Mouse (Mus musculus) intestine, postnatal 0 days (tissue): Measurements from ENCODE around the gene Aqp12. TPM values are rescaled to one million over a fixed set of nuclear protein-coding genes. Genes with fewer than 3 reads are reported as not detected.

ENCODE experiments used
- ATAC-seq: fragments of 200-750 bp; cut with Nextera tagmentation; 2 replicates; pipeline ENCODE4 v1.8.0; 2017; ENCODE audit warnings: mild to moderate bottlenecking, moderate TSS enrichment, moderate library complexity
- H3K27ac ChIP-seq: fragments of 300-500 bp; sonication (generic); 2 replicates; pipeline ENCODE4 v1.5.1; 2014; ENCODE audit warnings: mild to moderate bottlenecking, low read depth, low read length, moderate library complexity
- H3K27me3 ChIP-seq: fragments of 300-500 bp; sonication (generic); replicated peaks from 2 replicates; pipeline ENCODE4 v1.6.1; 2014; ENCODE audit warnings: low read length, mixed read lengths; ENCODE audit not compliant: control insufficient read depth, insufficient read depth
- H3K36me3 ChIP-seq: fragments of 300-500 bp; sonication (generic); 2 replicates; pipeline ENCODE4 v1.6.1; 2014; ENCODE audit warnings: mild to moderate bottlenecking, moderate library complexity; ENCODE audit not compliant: control insufficient read depth, insufficient read depth
- H3K4me1 ChIP-seq: fragments of 300-500 bp; sonication (generic); replicated peaks from 2 replicates; pipeline ENCODE4 v1.6.1; 2014; ENCODE audit warnings: antibody characterized with exemption, low read length, mixed read lengths; ENCODE audit not compliant: control insufficient read depth, insufficient read depth
- H3K4me2 ChIP-seq: fragments of 300-500 bp; sonication (generic); replicated peaks from 2 replicates; pipeline ENCODE4 v1.6.1; 2014; ENCODE audit warnings: low read depth, mild to moderate bottlenecking, moderate library complexity
- H3K4me3 ChIP-seq: fragments of 300-500 bp; sonication (generic); 2 replicates; pipeline ENCODE4 v1.5.1; 2014; ENCODE audit warnings: low read depth, low read length
- H3K9ac ChIP-seq: fragments of 300-500 bp; sonication (generic); 2 replicates; pipeline ENCODE4 v1.6.1; 2014; ENCODE audit warnings: mild to moderate bottlenecking, low read depth, low read length
- H3K9me3 ChIP-seq: fragments of 300-500 bp; sonication (generic); 2 replicates; pipeline ENCODE4 v1.6.1; 2016; ENCODE audit warnings: mixed run types; ENCODE audit not compliant: control insufficient read depth
- CTCF ChIP-seq: sonication (generic); IDR thresholded peaks from 2 replicates; pipeline ENCODE4 v1.5.1; 2016; ENCODE audit warnings: low read depth, mild to moderate bottlenecking, control low read depth, antibody characterized with exemption, moderate library complexity
- WGBS: fragments of 180-500 bp; shearing (Covaris S2); extraction: QIAGEN DNeasy Blood & Tissue Kit; methylation state at CpG from one replicate; pipeline ENCODE4 v1.1.7; 2014; 5-methylcytosine and 5-hydroxymethylcytosine counted together
- polyA plus RNA-seq: library from polyadenylated mRNA; unstranded; fragments of >200 nt; fragmentation: Nextera tagmentation; extraction: Ambion mirVana; gene quantifications from 2 replicates; pipeline ENCODE4 v1.2.1, GENCODE M21; 2015

Aqp12 gene
- polyA plus RNA-seq, 1 experiment from 2014 or later: 0.17 TPM

DNA sequence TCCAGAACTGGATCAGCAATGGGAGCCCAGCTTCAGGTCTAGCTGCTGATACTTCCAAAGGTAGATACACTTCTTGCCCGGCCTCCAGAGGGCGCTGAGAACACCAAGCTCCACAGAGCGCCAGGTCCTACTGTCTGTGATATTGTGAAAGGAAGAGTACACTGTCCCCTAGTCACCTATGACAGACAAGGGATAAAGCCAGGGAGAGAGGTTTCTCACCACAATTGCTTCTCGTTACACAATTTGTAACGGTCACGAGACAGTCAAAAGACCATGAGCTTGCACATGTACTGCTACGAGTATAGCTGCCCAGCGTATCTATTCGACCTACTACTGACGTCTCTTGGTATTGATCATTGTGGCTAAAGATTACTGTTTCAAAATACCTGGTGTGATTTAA lies 23.3 kb downstream of the Aqp12 start:
- H3K36me3 ChIP-seq: no peaks in the 10 kb centered on the region
- no peaks in the 10 kb centered on the region for H3K4me1 ChIP-seq
- no peak overlapping the region for H3K9ac ChIP-seq
- H3K9me3 ChIP-seq: no peaks in the 10 kb centered on the region
- no peak for ATAC-seq
- H3K27me3 ChIP-seq: no peaks in the 10 kb centered on the region
- WGBS: 91% methylated on average over 10 of the region's 10 CpGs
- H3K4me2 ChIP-seq: no peak overlapping the region
- peak; percentile 23; the same call in 1 of the 2 replicates for TF ChIP-seq CTCF
- H3K27ac ChIP-seq: no peak overlapping the region
- H3K4me3 ChIP-seq: no peak overlapping the region

GRCm38 (mm10) chr1:93030060-93030459 lies 23.9 kb downstream of the Aqp12 start:
- no peak overlapping the region for H3K4me2 ChIP-seq
- H3K9ac ChIP-seq: no peak overlapping the region
- no peak for ATAC-seq
- no peak for TF ChIP-seq CTCF
- H3K36me3 ChIP-seq: no peaks in the 10 kb centered on the region
- H3K9me3 ChIP-seq: no peaks in the 10 kb centered on the region
- H3K4me3 ChIP-seq: no peak overlapping the region
- no peak overlapping the region for H3K27ac ChIP-seq
- H3K27me3 ChIP-seq: no peaks in the 10 kb centered on the region
- H3K4me1 ChIP-seq: no peaks in the 10 kb centered on the region
- WGBS: 55% methylated on average over 2 of the region's 2 CpGs

- no peaks in the 10 kb centered on the region for H3K4me1 ChIP-seq
- H3K4me2 ChIP-seq: no peak overlapping the region
- H3K4me3 ChIP-seq: no peak overlapping the region
- 79% methylated on average over 3 of the region's 3 CpGs for WGBS
- no peak overlapping the region for H3K27ac ChIP-seq
- no peak overlapping the region for H3K9ac ChIP-seq
- no peak for ATAC-seq
- no peaks in the 10 kb centered on the region for H3K9me3 ChIP-seq
- H3K27me3 ChIP-seq: no peaks in the 10 kb centered on the region
- TF ChIP-seq CTCF: no peak
- no peaks in the 10 kb centered on the region for H3K36me3 ChIP-seq
These were observed 25.1 kb downstream of the Aqp12 start for GRCm38 (mm10) chr1:93031199-93031598.

DNA sequence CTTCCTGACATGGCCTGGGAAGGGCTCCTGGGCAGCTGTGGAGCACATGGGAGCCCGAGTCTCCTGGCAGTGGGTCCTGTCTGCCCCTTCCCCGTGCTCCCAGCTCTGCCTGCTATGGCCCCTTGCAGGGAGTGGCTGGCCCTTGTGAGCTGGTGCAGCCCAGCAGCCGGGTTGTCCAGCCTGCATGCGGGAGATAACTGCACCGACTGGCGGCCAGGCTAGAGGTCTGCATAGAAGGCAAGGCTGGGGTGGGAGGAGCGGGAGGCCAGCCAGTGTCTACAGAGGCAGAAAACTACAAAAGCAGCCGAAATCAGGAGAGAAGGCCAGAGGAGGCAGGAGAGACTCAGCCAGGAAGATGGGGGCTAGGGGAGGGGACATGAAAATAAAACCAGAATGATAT lies 27.9 kb downstream of the Aqp12 start:
- TF ChIP-seq CTCF: no peak
- Histone ChIP-seq H3K4me1 (no peaks in the 10 kb centered on the region), H3K36me3 (no peaks in the 10 kb centered on the region), H3K9me3 (no peaks in the 10 kb centered on the region), H3K27ac (no peak overlapping the region), H3K4me3 (no peak overlapping the region), H3K4me2 (no peak overlapping the region), H3K27me3 (no peaks in the 10 kb centered on the region), H3K9ac (no peak overlapping the region)
- no peak for ATAC-seq
- 43% methylated on average over 7 of the region's 8 CpGs for WGBS

DNA sequence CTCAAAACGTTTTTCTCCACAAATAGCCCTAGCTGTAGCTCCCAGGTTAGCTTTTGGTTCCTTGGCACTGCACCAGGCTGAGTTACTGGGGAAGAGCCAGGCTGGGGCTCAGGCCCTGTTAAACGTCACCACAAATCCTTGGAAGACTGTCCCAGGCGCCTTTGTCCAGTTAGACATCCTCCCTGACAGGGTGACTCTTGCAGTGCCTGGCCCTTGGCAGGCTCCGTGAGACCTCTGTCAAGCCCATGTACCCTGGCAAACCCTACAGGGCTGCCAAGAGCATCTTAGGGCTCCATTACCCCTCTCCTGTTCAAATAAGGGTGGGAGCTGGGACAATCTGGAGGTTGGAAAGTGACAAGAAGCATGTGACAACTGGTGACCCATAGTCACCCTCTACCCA lies 29.8 kb downstream of the Aqp12 start:
- TF ChIP-seq CTCF: no peak

DNA sequence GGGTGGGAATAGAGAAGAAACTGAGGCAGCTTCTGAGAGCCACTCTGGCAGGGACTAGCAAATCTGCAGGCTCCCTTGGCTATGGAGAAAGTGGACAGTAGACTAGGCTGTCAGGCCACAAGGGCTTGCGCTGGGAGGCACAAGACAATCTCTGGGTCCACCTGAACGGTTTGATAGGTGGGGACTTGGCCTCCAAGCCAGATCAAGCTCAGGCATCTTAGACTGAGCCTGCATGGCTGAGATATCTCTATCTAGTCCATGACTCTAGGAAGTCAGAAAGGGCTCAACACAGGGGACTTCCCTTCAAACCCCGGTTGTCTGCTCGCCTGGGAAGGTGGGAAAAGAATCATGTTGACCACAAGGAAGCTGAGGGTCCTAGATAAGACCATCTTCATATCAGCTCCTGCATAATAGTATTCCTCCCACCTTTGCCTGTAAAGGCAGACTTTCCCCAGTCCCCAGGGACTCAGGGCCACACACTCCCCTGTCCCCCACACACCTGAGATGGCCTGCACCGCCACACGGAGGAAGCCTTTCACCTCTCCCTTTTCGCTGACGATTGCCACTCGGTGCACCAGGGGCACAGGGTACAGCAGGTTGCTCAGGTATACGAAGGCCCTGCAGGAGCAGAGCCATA lies 40.1 kb downstream of the Aqp12 start:
- Histone ChIP-seq H3K36me3 (no peaks in the 10 kb centered on the region), H3K27me3 (no peaks in the 10 kb centered on the region), H3K4me1 (no peaks in the 10 kb centered on the region), H3K9me3 (no peaks in the 10 kb centered on the region), H3K9ac (no peak overlapping the region), H3K4me3 (no peak overlapping the region), H3K27ac (no peak overlapping the region), H3K4me2 (no peak overlapping the region)
- no peak for TF ChIP-seq CTCF
- ATAC-seq: no peak
- WGBS: 79% methylated on average over 10 of the region's 10 CpGs

More for the DNA sequence above, 29.8 kb downstream of the Aqp12 start:
- Histone ChIP-seq H3K4me3 (no peak overlapping the region), H3K4me1 (no peaks in the 10 kb centered on the region), H3K4me2 (no peak overlapping the region), H3K27ac (no peak overlapping the region), H3K9me3 (no peaks in the 10 kb centered on the region), H3K27me3 (no peaks in the 10 kb centered on the region), H3K9ac (no peak overlapping the region), H3K36me3 (no peaks in the 10 kb centered on the region)
- 70% methylated on average over 4 of the region's 4 CpGs for WGBS
- no peak for ATAC-seq

DNA sequence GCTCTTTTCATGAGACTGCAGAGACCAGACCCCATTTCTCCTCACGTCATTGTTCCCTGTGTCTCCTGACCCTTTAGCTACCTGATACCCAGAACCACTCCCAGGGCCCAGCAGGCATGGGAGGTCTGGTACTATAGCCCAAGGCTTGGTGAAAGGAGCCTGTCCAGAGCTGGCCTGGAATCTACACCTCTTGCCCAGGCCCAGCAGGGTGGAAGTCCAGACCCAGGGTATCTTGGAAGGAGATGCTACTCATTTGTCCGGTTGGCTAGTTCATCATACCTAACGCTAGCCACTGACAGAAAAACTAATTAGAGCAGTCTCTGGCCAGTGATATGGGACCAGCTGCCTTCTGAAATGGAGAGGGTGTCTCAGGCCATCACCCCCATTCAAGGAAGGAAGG lies 43.9 kb downstream of the Aqp12 start:
- Histone ChIP-seq H3K4me2 (no peak overlapping the region), H3K9me3 (no peaks in the 10 kb centered on the region), H3K9ac (no peak overlapping the region), H3K4me1 (no peaks in the 10 kb centered on the region), H3K36me3 (no peaks in the 10 kb centered on the region), H3K27me3 (no peaks in the 10 kb centered on the region), H3K27ac (no peak overlapping the region), H3K4me3 (no peak overlapping the region)
- WGBS: 90% methylated on average over 3 of the region's 3 CpGs
- no peak for TF ChIP-seq CTCF
- no peak for ATAC-seq
